Mouse (Mus musculus) myocyte (in vitro differentiated cells): ENCODE measurements around the gene Tasp1. TPM values are rescaled to one million over a fixed set of nuclear protein-coding genes. Genes with fewer than 3 reads are reported as not detected.
A peak's percentile ranks its signal among the peaks of the same experiment; 100 is the strongest.

ENCODE experiments used
- H3K27me3 ChIP-seq: one replicate; pipeline ENCODE4 v1.6.1; 2011; ENCODE audit not compliant: control insufficient read depth, insufficient read depth, insufficient read length
- H3K36me3 ChIP-seq: one replicate; pipeline ENCODE4 v1.6.1; 2011; ENCODE audit not compliant: control insufficient read depth, insufficient read depth
- H3K4me2 ChIP-seq: one replicate; pipeline ENCODE4 v1.6.1; 2011; ENCODE audit warnings: low read depth, control low read depth
- H3K4me3 ChIP-seq: one replicate; pipeline ENCODE4 v1.5.1; 2011; ENCODE audit warnings: mild to moderate bottlenecking, control low read depth, moderate library complexity
- H3K79me2 ChIP-seq: one replicate; pipeline ENCODE4 v1.6.1; 2011; ENCODE audit not compliant: control insufficient read depth, insufficient read depth
- H3ac ChIP-seq: one replicate; pipeline ENCODE4 v1.6.1; 2011; ENCODE audit not compliant: control insufficient read depth, insufficient read length
- CEBPB ChIP-seq: IDR thresholded peaks from 2 replicates; pipeline ENCODE4 v1.6.1; 2011; ENCODE audit warnings: mild to moderate bottlenecking, moderate library complexity; ENCODE audit not compliant: poor library complexity, insufficient read depth, severe bottlenecking
- E2F4 ChIP-seq: IDR thresholded peaks from one replicate; pipeline ENCODE4 v1.6.1; 2011; ENCODE audit warnings: mild to moderate bottlenecking, control low read depth, moderate library complexity; ENCODE audit not compliant: insufficient read depth
- MAX ChIP-seq: IDR thresholded peaks from one replicate; pipeline ENCODE4 v1.6.1; 2011; ENCODE audit warnings: low read depth, mild to moderate bottlenecking, control low read depth
- MYOD1 ChIP-seq, 3 experiments: IDR thresholded peaks; one replicate each; pipeline ENCODE4 v1.6.1; 2011; ENCODE audit warnings: control low read depth in 2 of 3, low read depth in 2 of 3, mild to moderate bottlenecking in 2 of 3, moderate library complexity in 1 of 3; ENCODE audit not compliant: insufficient read length in 2 of 3, control insufficient read depth in 1 of 3
- MYOG ChIP-seq, 3 experiments: IDR thresholded peaks; one replicate each; pipeline ENCODE4 v1.6.1; 2011; ENCODE audit warnings: control low read depth in 2 of 3, low read depth in 2 of 3, mild to moderate bottlenecking in 2 of 3; ENCODE audit not compliant: insufficient read length in 2 of 3, control insufficient read depth in 1 of 3, insufficient read depth in 1 of 3
- POLR2A ChIP-seq: IDR thresholded peaks from one replicate; pipeline ENCODE4 v1.6.1; 2011; ENCODE audit warnings: low read depth, mild to moderate bottlenecking, control low read depth, moderate library complexity; ENCODE audit not compliant: insufficient read length
- POLR2AphosphoS2 ChIP-seq: IDR thresholded peaks from one replicate; pipeline ENCODE4 v1.6.1; 2011; ENCODE audit warnings: low read depth, control low read depth; ENCODE audit not compliant: insufficient read length
- REST ChIP-seq: IDR thresholded peaks from one replicate; pipeline ENCODE4 v1.6.1; 2011; ENCODE audit warnings: mild to moderate bottlenecking, control low read depth, moderate library complexity; ENCODE audit not compliant: insufficient read depth, insufficient read length
- SRF ChIP-seq: IDR thresholded peaks from one replicate; pipeline ENCODE4 v1.6.1; 2011; ENCODE audit warnings: low read depth; ENCODE audit not compliant: control insufficient read depth, insufficient read length
- TCF12 ChIP-seq: IDR thresholded peaks from one replicate; pipeline ENCODE4 v1.6.1; 2011; ENCODE audit warnings: mild to moderate bottlenecking, control low read depth; ENCODE audit not compliant: poor library complexity, insufficient read depth, severe bottlenecking
- TCF3 ChIP-seq: IDR thresholded peaks from one replicate; pipeline ENCODE4 v1.6.1; 2011; ENCODE audit warnings: low read depth, control low read depth; ENCODE audit not compliant: insufficient read length
- USF1 ChIP-seq: IDR thresholded peaks from one replicate; pipeline ENCODE4 v1.6.1; 2011; ENCODE audit warnings: low read depth, mild to moderate bottlenecking, control low read depth, moderate library complexity
- polyA plus RNA-seq: library from polyadenylated mRNA; unstranded; fragments of >200 nt; fragmentation: generic; extraction: Trizol; gene quantifications from one replicate; pipeline ENCODE4 v1.2.1, GENCODE M21; 2012; ENCODE audit warnings: missing spikeins

The Tasp1 gene
- polyA plus RNA-seq, 1 experiment = 3.8 TPM

DNA sequence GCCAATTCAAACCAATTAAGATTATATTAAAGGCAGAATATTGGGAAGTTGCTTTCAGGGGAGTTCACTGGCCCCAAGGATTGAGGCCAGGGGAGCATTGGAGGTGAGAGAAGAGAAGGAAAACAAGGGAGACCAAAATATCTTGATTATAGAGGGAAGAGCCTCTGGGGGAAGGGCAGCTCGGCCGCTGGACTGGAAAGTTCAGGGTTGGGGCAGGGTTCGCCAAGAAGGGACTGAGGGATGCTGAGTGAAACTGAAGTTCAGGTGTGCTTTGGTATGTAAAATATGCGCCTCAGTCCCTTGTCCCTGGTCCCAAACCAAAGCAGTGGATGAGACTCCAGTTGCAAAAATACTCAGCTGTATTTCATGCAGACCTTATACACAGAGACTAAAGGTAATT, 911 bp upstream of the Tasp1 start:
- Histone ChIP-seq H3K4me3 (peak overlapping the region; percentile 72), H3K79me2 (peaks cover 32% of the 10 kb centered on the region), H3ac (no peak overlapping the region), H3K27me3 (no peaks in the 10 kb centered on the region), H3K36me3 (no peaks in the 10 kb centered on the region), H3K4me2 (peak overlapping the region; percentile 98)
- no peak for TF ChIP-seq CEBPB
- TF ChIP-seq TCF3 = no peak
- TF ChIP-seq E2F4 = no peak
- TF ChIP-seq MAX = no peak
- no peak for TF ChIP-seq REST
- no peak for TF ChIP-seq SRF
- TF ChIP-seq USF1 = no peak
- no peak for TF ChIP-seq POLR2A
- no peak for TF ChIP-seq TCF12
- TF ChIP-seq MYOG (IDR thresholded peaks at IDR 0.05; ENCODE audit: control insufficient read depth in 1 of 3, insufficient read depth in 1 of 3, insufficient read length in 2 of 3, low read depth in 2 of 3) = no peak
- no peak for TF ChIP-seq MYOD1 (IDR thresholded peaks at IDR 0.05; ENCODE audit: control insufficient read depth in 1 of 3, insufficient read length in 2 of 3, low read depth in 2 of 3)
- TF ChIP-seq POLR2AphosphoS2 = no peak

DNA sequence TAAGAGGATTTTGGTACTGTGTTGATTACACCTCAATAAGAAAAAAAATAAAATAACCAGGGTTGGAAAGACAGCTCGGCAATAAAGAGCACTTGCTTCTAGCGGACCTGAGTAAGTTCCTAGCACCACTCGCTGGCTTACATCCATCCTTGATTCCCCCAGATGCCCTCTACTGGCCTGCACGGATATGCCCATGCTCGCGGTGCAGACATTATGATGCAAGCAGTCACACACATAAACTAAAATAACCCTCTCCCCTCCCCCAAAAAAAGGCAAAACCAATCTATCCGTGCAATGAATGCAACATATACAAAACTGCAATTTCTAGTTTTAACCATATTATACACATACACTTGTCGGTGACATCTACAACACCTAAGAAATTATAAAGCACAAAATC, 929 bp downstream of the Tasp1 start:
- TF ChIP-seq REST (no peak), POLR2AphosphoS2 (no peak)
- Histone ChIP-seq H3K4me2 (peak overlapping the region; percentile 88), H3K79me2 (peaks cover 46% of the 10 kb centered on the region), H3K4me3 (peak overlapping the region; percentile 72), H3ac (peak overlapping the region; percentile 72), H3K27me3 (no peaks in the 10 kb centered on the region), H3K36me3 (no peaks in the 10 kb centered on the region)

DNA sequence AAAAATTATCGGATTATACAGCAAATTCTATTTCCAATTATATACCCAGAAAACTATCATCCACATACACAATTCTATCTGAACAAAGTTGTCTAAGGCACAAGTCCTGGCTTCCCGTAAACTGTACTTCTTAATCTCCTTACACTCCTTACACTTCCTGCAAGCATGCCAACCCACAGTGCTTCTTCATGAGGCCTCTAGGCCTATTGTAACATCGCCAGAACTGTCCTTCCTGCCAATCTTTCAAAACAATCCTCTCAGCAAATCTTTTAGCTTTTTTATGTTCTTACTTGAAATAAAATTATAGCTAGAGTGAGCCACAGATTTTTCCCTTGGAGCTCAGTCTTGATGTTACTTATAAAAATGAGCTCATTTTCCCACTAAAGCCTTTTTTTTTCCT, 5.1 kb downstream of the Tasp1 start:
- no peak for TF ChIP-seq MAX
- no peak for TF ChIP-seq MYOD1 (IDR thresholded peaks at IDR 0.05; ENCODE audit: control insufficient read depth in 1 of 3, insufficient read length in 2 of 3, low read depth in 2 of 3)
- no peak for TF ChIP-seq REST
- no peak for TF ChIP-seq TCF12
- TF ChIP-seq MYOG (IDR thresholded peaks at IDR 0.05; ENCODE audit: control insufficient read depth in 1 of 3, insufficient read depth in 1 of 3, insufficient read length in 2 of 3, low read depth in 2 of 3) = no peak
- no peak for TF ChIP-seq POLR2A
- no peak for TF ChIP-seq USF1
- TF ChIP-seq TCF3 = no peak
- no peak for TF ChIP-seq E2F4
- TF ChIP-seq CEBPB = no peak
- no peak for TF ChIP-seq POLR2AphosphoS2
- no peak for TF ChIP-seq SRF
- no peak overlapping the region for H3ac ChIP-seq
- no peak overlapping the region for H3K4me2 ChIP-seq
- peaks cover 5% of the 10 kb centered on the region for H3K36me3 ChIP-seq
- H3K27me3 ChIP-seq = no peaks in the 10 kb centered on the region
- no peak overlapping the region for H3K4me3 ChIP-seq
- H3K79me2 ChIP-seq = peaks cover 56% of the 10 kb centered on the region

DNA sequence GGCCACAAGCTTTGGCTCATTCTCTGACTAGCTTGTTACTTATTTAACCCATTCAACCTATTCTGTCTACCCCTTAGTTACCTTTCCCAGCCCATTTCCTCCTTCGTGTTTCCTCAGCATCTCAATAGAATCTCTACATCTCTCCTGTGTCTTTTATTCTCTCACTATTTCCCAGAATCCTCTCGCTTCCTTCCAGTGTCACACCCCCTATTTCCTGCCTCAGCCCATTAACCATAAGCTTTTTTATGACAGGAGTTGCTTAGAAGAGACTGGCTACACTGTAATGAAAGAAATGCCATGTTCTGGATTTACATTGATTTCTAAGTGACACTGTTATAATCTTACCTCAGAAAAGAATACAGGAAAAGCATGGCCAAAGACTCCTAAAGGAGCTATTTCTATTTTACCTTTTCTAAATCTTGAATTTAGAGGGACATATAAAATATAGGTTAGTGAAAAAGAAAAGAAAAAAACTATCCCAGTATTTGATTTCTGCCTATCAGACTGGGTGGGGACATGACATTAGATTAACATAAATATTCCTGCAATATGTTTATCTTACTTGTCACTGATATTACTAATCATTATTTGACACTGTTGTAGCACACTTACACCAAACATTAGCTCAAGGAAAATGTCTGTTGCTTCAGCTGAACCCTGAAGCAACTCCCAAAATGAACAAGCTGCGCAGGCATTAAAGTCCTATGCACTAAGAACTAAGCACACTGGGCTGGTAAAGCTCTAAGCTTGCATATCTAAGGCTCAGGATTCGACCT, 6.3 kb downstream of the Tasp1 start:
- H3ac ChIP-seq = no peak overlapping the region
- no peaks in the 10 kb centered on the region for H3K27me3 ChIP-seq
- H3K79me2 ChIP-seq = peaks cover 48% of the 10 kb centered on the region
- H3K36me3 ChIP-seq = peaks cover 13% of the 10 kb centered on the region
- H3K4me3 ChIP-seq = no peak overlapping the region
- no peak overlapping the region for H3K4me2 ChIP-seq
- no peak for TF ChIP-seq E2F4
- TF ChIP-seq MAX = no peak

DNA sequence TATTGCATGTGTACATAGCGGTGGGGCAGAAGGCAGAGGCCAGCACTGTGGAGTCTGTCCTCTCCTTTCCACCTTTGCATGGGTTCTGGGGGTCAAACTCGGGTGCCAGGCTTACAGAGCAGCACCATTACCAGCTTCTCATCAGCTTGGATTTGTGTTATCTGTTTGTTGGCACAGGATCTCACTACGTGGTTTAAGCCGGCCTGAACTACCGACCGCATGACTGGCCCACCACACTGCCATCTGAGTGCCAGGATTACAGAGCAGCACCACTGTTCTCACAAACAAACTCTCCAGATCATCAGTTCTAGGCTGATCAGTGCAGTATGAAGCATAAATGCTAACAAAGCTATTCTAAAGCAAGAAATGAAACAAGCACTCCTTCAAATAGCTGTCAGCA, 8.5 kb downstream of the Tasp1 start:
- no peaks in the 10 kb centered on the region for H3K27me3 ChIP-seq
- H3ac ChIP-seq = no peak overlapping the region
- no peak for TF ChIP-seq MYOG (IDR thresholded peaks at IDR 0.05; ENCODE audit: control insufficient read depth in 1 of 3, insufficient read depth in 1 of 3, insufficient read length in 2 of 3, low read depth in 2 of 3)
- TF ChIP-seq USF1 = no peak
- TF ChIP-seq CEBPB = no peak
- no peak for TF ChIP-seq POLR2A
- TF ChIP-seq REST = no peak
- TF ChIP-seq SRF = no peak
- no peak for TF ChIP-seq MAX
- no peak for TF ChIP-seq TCF12
- no peak for TF ChIP-seq MYOD1 (IDR thresholded peaks at IDR 0.05; ENCODE audit: control insufficient read depth in 1 of 3, insufficient read length in 2 of 3, low read depth in 2 of 3)
- TF ChIP-seq E2F4 = no peak
- TF ChIP-seq TCF3 = no peak
- TF ChIP-seq POLR2AphosphoS2 = no peak
- H3K4me2 ChIP-seq = no peak overlapping the region
- H3K79me2 ChIP-seq = peaks cover 30% of the 10 kb centered on the region
- H3K36me3 ChIP-seq = peaks cover 22% of the 10 kb centered on the region
- no peak overlapping the region for H3K4me3 ChIP-seq
